Mouse (Mus musculus): ENCODE measurements at regions not wholly inside any gene's neighbourhood (a gene's known extent, or its start where the extent isn't known, plus 50 kb on each side); places are given as distances from the start of the nearest gene placed in this dataset.

GRCm38 (mm10) chr1:77964656-77965335, 232.1 kb downstream of the Pax3 start:
- no peak for TF ChIP-seq E2F4 (IDR thresholded peaks at IDR 0.05; ENCODE audit: insufficient replicate concordance, low read depth, low read length)
- no peak for TF ChIP-seq CTCF (conservative IDR thresholded peaks at IDR 0.05 in 1 of 2, IDR thresholded peaks at IDR 0.05 in 1 of 2; ENCODE audit: low read depth in 2 of 2, low read length in 2 of 2)
- no peak for TF ChIP-seq TCF12 (IDR thresholded peaks at IDR 0.05; ENCODE audit: low read depth, low read length)
- TF ChIP-seq CHD2 (IDR thresholded peaks at IDR 0.05; ENCODE audit: low read length), result no peak
- TF ChIP-seq USF2 (conservative IDR thresholded peaks at IDR 0.05; ENCODE audit: low read depth, low read length), result no peak
- TF ChIP-seq MAFK (IDR thresholded peaks at IDR 0.05; ENCODE audit: insufficient replicate concordance, low read length), result no peak
- no peak for TF ChIP-seq MAX (IDR thresholded peaks at IDR 0.05; ENCODE audit: low read length)
- TF ChIP-seq RAD21 (IDR thresholded peaks at IDR 0.05; ENCODE audit: low read depth, low read length), result no peak
- TF ChIP-seq BHLHE40 (IDR thresholded peaks at IDR 0.05; ENCODE audit: low read depth, low read length), result no peak
- TF ChIP-seq HCFC1 (IDR thresholded peaks at IDR 0.05; ENCODE audit: low read depth, low read length), result no peak
- no peak for TF ChIP-seq NRF1 (IDR thresholded peaks at IDR 0.05; ENCODE audit: low read depth, low read length)
- TF ChIP-seq EP300 (IDR thresholded peaks at IDR 0.05; ENCODE audit: low read length), result no peak
- no peak for TF ChIP-seq IRF4 (IDR thresholded peaks at IDR 0.05; ENCODE audit: low read depth, low read length)
- no peak for TF ChIP-seq GABPA (IDR thresholded peaks at IDR 0.05; ENCODE audit: insufficient replicate concordance, low read depth, low read length)
